Mouse (Mus musculus) frontal cortex, postnatal 10 days (tissue): ENCODE data around the gene Prg2.

Experiments used
- DNase-seq, 2 experiments: peaks; one replicate each; pipeline ENCODE4 v3.0.0; 2022; ENCODE audit warnings: low spot score in 2 of 2, mixed read lengths in 1 of 2

Gene Prg2

DNA sequence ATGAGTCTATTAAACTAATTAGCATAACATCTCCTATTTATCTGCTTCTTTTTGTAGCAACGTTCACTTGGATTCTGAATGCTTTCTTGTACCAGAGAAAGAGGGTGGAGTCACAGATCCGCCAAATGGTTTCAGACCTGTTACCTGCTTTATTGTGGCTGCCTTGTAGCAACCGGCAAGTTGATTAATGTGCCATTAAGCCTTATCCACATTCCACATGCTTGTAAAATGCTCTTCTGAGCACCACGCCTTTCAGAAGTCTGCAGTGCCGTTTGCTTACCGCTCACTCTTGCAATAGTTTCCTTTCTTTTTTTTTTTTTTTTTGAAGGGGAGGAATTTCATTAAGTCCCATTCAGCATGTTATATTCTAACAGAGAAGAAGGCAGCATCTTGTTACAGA is 49.6 kb downstream of the Prg2 start:
- no peak for DNase-seq

GRCm38 (mm10) chr2:85030989-85031388 is 50.7 kb downstream of the Prg2 start:
- no peak for DNase-seq

DNA sequence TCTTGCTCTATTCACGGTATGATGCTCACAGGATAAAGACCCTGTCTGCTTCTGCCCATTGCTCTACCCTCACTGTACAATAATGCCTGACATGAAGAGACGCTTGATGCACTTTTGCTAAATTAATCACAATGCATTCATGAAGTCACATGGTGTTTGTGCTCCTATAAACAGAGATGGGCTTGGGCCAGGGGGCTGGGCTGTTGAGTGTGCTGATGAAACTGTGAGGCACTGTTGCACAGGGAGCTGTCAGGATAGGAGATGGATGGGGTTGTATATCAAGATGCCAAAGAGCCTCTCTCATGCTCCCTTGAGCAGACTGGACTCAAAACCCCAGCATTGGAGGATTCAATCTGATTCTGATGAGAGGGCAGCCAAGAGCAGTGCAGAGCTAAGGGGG is 52.9 kb downstream of the Prg2 start:
- DNase-seq: no peak
